Mouse (Mus musculus) kidney, adult 2 months (tissue): Measurements from ENCODE around the gene Aurkb.

Experiments used
- CTCF ChIP-seq: fragments of 200-500 bp; conservative IDR thresholded peaks from 2 replicates; pipeline ENCODE4 v1.5.1; 2011; ENCODE audit warnings: low read depth, mild to moderate bottlenecking, control low read depth, low read length, moderate library complexity, mixed read lengths; ENCODE audit not compliant: insufficient read depth, insufficient read length
- POLR2A ChIP-seq: fragments of 200-500 bp; IDR thresholded peaks from one replicate; pipeline ENCODE4 v1.6.1; 2011; ENCODE audit warnings: low read depth, low read length, control low read depth

GRCm38 (mm10) chr11:69015644-69016441, 29.6 kb upstream of the Aurkb start, which contains the start of gene Ctc1:
- TF ChIP-seq POLR2A (peak; percentile 42), CTCF (peak; percentile 71)
